Mouse (Mus musculus): ENCODE measurements around the gene BC004004. TPM values are rescaled to one million over a fixed set of nuclear protein-coding genes. Genes with fewer than 3 reads are reported as not detected.

BC004004 gene
- polyA plus RNA-seq, 1 experiment from 2014 or later: 75.3 TPM

- 75% methylated on average over 21 of the region's 21 CpGs for WGBS
- H3K4me2 ChIP-seq (replicated peaks): no peak overlapping the region
- no peaks in the 10 kb centered on the region for H3K9me3 ChIP-seq
- ATAC-seq (ENCODE audit: low FRiP score, low read depth): no peak
- no peaks in the 10 kb centered on the region for H3K27me3 ChIP-seq (replicated peaks)
- H3K36me3 ChIP-seq: peaks cover 23% of the 10 kb centered on the region
- no peak overlapping the region for H3K4me3 ChIP-seq
- H3K9ac ChIP-seq: no peak overlapping the region
- no peaks in the 10 kb centered on the region; the same call in 1 of the 2 replicates for H3K4me1 ChIP-seq
- H3K27ac ChIP-seq: no peak overlapping the region
Observed at GRCm38 (mm10) chr17:29282216-29282952, 13.8 kb downstream of the BC004004 start.

GRCm38 (mm10) chr17:29291793-29292192 lies 23.2 kb downstream of the BC004004 start:
- ATAC-seq (ENCODE audit: low FRiP score, low read depth): no peak
- Histone ChIP-seq H3K4me3 (no peak overlapping the region), H3K27ac (no peak overlapping the region), H3K36me3 (peaks cover 33% of the 10 kb centered on the region), H3K4me1 (no peaks in the 10 kb centered on the region), H3K9me3 (no peaks in the 10 kb centered on the region), H3K9ac (no peak overlapping the region), H3K27me3 (replicated peaks) (no peaks in the 10 kb centered on the region), H3K4me2 (replicated peaks) (no peak overlapping the region)
- WGBS: 87% methylated on average over 7 of the region's 7 CpGs

GRCm38 (mm10) chr17:29292996-29293395 lies 24.4 kb downstream of the BC004004 start:
- H3K27ac ChIP-seq: no peak overlapping the region
- no peaks in the 10 kb centered on the region for H3K4me1 ChIP-seq
- no peak overlapping the region for H3K9ac ChIP-seq
- H3K36me3 ChIP-seq: peaks cover 40% of the 10 kb centered on the region
- no peak overlapping the region for H3K4me3 ChIP-seq
- H3K4me2 ChIP-seq (replicated peaks): no peak overlapping the region
- H3K27me3 ChIP-seq (replicated peaks): no peaks in the 10 kb centered on the region
- ATAC-seq (ENCODE audit: low FRiP score, low read depth): no peak
- H3K9me3 ChIP-seq: no peaks in the 10 kb centered on the region
- WGBS: 91% methylated on average over 3 of the region's 3 CpGs

GRCm38 (mm10) chr17:29293807-29294605 lies 25.4 kb downstream of the BC004004 start:
- no peak overlapping the region for H3K4me3 ChIP-seq
- H3K4me1 ChIP-seq: no peaks in the 10 kb centered on the region
- ATAC-seq (ENCODE audit: low FRiP score, low read depth): no peak
- H3K27ac ChIP-seq: no peak overlapping the region
- no peaks in the 10 kb centered on the region for H3K9me3 ChIP-seq
- H3K36me3 ChIP-seq: peaks cover 46% of the 10 kb centered on the region
- no peaks in the 10 kb centered on the region for H3K27me3 ChIP-seq (replicated peaks)
- H3K4me2 ChIP-seq (replicated peaks): no peak overlapping the region
- WGBS: 83% methylated on average over 9 of the region's 9 CpGs
- H3K9ac ChIP-seq: no peak overlapping the region

- Histone ChIP-seq H3K27ac (no peak overlapping the region), H3K4me1 (no peaks in the 10 kb centered on the region), H3K9ac (no peak overlapping the region), H3K4me3 (no peak overlapping the region), H3K36me3 (peaks cover 60% of the 10 kb centered on the region), H3K27me3 (replicated peaks) (no peaks in the 10 kb centered on the region), H3K9me3 (no peaks in the 10 kb centered on the region), H3K4me2 (replicated peaks) (no peak overlapping the region)
- no peak for ATAC-seq (ENCODE audit: low FRiP score, low read depth)
- WGBS: 73% methylated on average over 5 of the region's 5 CpGs
Observed at GRCm38 (mm10) chr17:29295835-29296234, 27.2 kb downstream of the BC004004 start.

- H3K27me3 ChIP-seq (replicated peaks): no peaks in the 10 kb centered on the region
- H3K27ac ChIP-seq: no peak overlapping the region
- H3K9me3 ChIP-seq: no peaks in the 10 kb centered on the region
- WGBS: 79% methylated on average over 10 of the region's 10 CpGs
- peaks cover 73% of the 10 kb centered on the region for H3K36me3 ChIP-seq
- H3K4me1 ChIP-seq: no peaks in the 10 kb centered on the region
- H3K4me3 ChIP-seq: no peak overlapping the region
- ATAC-seq (ENCODE audit: low FRiP score, low read depth): no peak
- no peak overlapping the region for H3K9ac ChIP-seq
- no peak overlapping the region for H3K4me2 ChIP-seq (replicated peaks)
Observed at GRCm38 (mm10) chr17:29297321-29297720, 28.7 kb downstream of the BC004004 start.

- H3K4me3 ChIP-seq: no peak overlapping the region
- ATAC-seq (ENCODE audit: low FRiP score, low read depth): no peak
- WGBS: 89% methylated on average over 6 of the region's 6 CpGs
- H3K4me2 ChIP-seq (replicated peaks): no peak overlapping the region
- peaks cover 73% of the 10 kb centered on the region for H3K36me3 ChIP-seq
- no peaks in the 10 kb centered on the region for H3K27me3 ChIP-seq (replicated peaks)
- no peak overlapping the region for H3K9ac ChIP-seq
- H3K4me1 ChIP-seq: peaks cover under 1% of the 10 kb centered on the region; the same call in 1 of the 2 replicates
- no peaks in the 10 kb centered on the region for H3K9me3 ChIP-seq
- H3K27ac ChIP-seq: no peak overlapping the region
Observed at GRCm38 (mm10) chr17:29297813-29298212, 29.2 kb downstream of the BC004004 start.

GRCm38 (mm10) chr17:29299282-29299681 lies 30.7 kb downstream of the BC004004 start:
- Histone ChIP-seq H3K27me3 (replicated peaks) (no peaks in the 10 kb centered on the region; the same call in 1 of the 2 replicates), H3K4me1 (peaks cover 4% of the 10 kb centered on the region), H3K4me3 (no peak overlapping the region), H3K4me2 (replicated peaks) (no peak overlapping the region), H3K27ac (no peak overlapping the region), H3K9ac (no peak overlapping the region), H3K36me3 (peaks cover 65% of the 10 kb centered on the region), H3K9me3 (no peaks in the 10 kb centered on the region)
- 93% methylated on average over 4 of the region's 4 CpGs for WGBS
- no peak for ATAC-seq (ENCODE audit: low FRiP score, low read depth)

- no peak for ATAC-seq (ENCODE audit: low FRiP score, low read depth)
- no peak overlapping the region for H3K9ac ChIP-seq
- no peaks in the 10 kb centered on the region; the same call in 1 of the 2 replicates for H3K27me3 ChIP-seq (replicated peaks)
- peaks cover 4% of the 10 kb centered on the region for H3K4me1 ChIP-seq
- WGBS: 96% methylated on average over 7 of the region's 7 CpGs
- H3K27ac ChIP-seq: no peak overlapping the region
- no peak overlapping the region for H3K4me2 ChIP-seq (replicated peaks)
- no peaks in the 10 kb centered on the region for H3K9me3 ChIP-seq
- H3K36me3 ChIP-seq: peaks cover 50% of the 10 kb centered on the region
- no peak overlapping the region for H3K4me3 ChIP-seq
Observed at GRCm38 (mm10) chr17:29300926-29301325, 32.3 kb downstream of the BC004004 start.

- no peak overlapping the region for H3K27ac ChIP-seq
- no peaks in the 10 kb centered on the region for H3K9me3 ChIP-seq
- 97% methylated on average over 6 of the region's 6 CpGs for WGBS
- H3K4me2 ChIP-seq (replicated peaks): no peak overlapping the region
- no peak overlapping the region for H3K4me3 ChIP-seq
- H3K4me1 ChIP-seq: peaks cover 4% of the 10 kb centered on the region
- no peak overlapping the region for H3K9ac ChIP-seq
- H3K36me3 ChIP-seq: peaks cover 46% of the 10 kb centered on the region
- H3K27me3 ChIP-seq (replicated peaks): no peaks in the 10 kb centered on the region; the same call in 1 of the 2 replicates
- no peak for ATAC-seq (ENCODE audit: low FRiP score, low read depth)
Observed at GRCm38 (mm10) chr17:29301421-29301820, 32.8 kb downstream of the BC004004 start.

GRCm38 (mm10) chr17:29302149-29302548 lies 33.6 kb downstream of the BC004004 start:
- no peak overlapping the region for H3K4me2 ChIP-seq (replicated peaks)
- peaks cover 4% of the 10 kb centered on the region for H3K4me1 ChIP-seq
- H3K4me3 ChIP-seq: no peak overlapping the region
- H3K9me3 ChIP-seq: no peaks in the 10 kb centered on the region
- no peak overlapping the region for H3K9ac ChIP-seq
- no peaks in the 10 kb centered on the region; the same call in 1 of the 2 replicates for H3K27me3 ChIP-seq (replicated peaks)
- WGBS: 77% methylated on average over 5 of the region's 5 CpGs
- ATAC-seq (ENCODE audit: low FRiP score, low read depth): no peak
- no peak overlapping the region for H3K27ac ChIP-seq
- peaks cover 42% of the 10 kb centered on the region for H3K36me3 ChIP-seq

GRCm38 (mm10) chr17:29303087-29303486 lies 34.5 kb downstream of the BC004004 start:
- Histone ChIP-seq H3K36me3 (peaks cover 35% of the 10 kb centered on the region), H3K27ac (no peak overlapping the region), H3K27me3 (replicated peaks) (no peaks in the 10 kb centered on the region; the same call in 1 of the 2 replicates), H3K4me3 (no peak overlapping the region), H3K9ac (no peak overlapping the region), H3K4me1 (peaks cover 4% of the 10 kb centered on the region), H3K9me3 (no peaks in the 10 kb centered on the region), H3K4me2 (replicated peaks) (no peak overlapping the region)
- ATAC-seq (ENCODE audit: low FRiP score, low read depth): no peak
- 46% methylated on average over 3 of the region's 3 CpGs for WGBS

Measured in neural tube, embryonic 12.5 days (tissue).